Comparison of ENCODE assay signal across 16 mouse cellular contexts in the genomic region with DNA sequence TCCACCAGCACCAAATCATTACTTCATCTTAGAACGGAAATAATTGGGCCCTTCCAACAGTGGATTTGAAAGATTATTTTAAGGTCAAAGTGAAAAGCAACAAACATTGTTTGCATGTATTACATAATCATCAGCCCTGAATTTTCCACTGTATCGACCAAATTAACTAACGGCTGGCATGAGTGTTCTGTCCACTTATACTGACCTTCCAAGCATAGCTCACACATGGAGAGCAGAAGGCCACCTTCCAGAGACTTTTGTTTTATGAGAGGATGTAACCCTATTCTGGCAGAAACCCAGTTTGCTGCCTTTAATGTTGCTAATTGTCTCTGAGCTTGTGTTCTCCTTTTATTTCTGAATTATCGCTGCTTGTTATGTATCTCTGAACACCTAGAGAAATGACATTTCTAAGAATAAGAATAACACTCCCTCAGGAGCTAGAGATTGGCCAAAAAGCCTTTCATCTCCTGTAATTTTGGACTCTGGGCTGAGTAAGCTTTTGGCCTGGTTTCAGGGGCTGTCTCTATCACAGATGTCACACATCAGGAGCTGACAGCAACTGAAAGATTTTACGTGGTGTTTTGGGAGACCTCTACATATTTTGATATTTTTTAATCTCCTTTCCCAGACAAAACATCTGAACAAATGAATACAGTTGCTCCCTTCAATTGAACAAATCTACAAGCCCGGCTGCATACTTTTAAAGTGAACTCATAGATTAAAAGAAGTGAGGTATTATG. TPM values are rescaled to one million over a fixed set of nuclear protein-coding genes. Genes with fewer than 3 reads are reported as not detected.
A peak's percentile ranks its signal among the peaks of the same experiment; 100 is the strongest.
DNase-seq lines count a peak whose midpoint lies in the region; ATAC-seq and TF ChIP-seq lines count a peak whose summit lies in the region.
"Had no signal": no experiment of that assay in that cellular context is flagged by ENCODE, and none has a peak within 500 bp of the region (broad histone marks: within the 10 kb centered on the region; RNA-seq: fewer than 3 reads in every experiment).

No protein-coding gene starts in this region.

- H3K4me1 ChIP-seq in kidney, embryonic 14.5 days (ENCODE audit: control insufficient read depth, insufficient read depth, low read length): no peaks in the 10 kb centered on the region
- H3K4me1 ChIP-seq in heart, embryonic 15.5 days (replicated peaks): peaks cover 3% of the 10 kb centered on the region; the same call in 1 of the 2 replicates
- no peaks in the 10 kb centered on the region for H3K4me1 ChIP-seq in forebrain, postnatal 0 days (ENCODE audit: insufficient read depth)
- H3K4me1 ChIP-seq: embryonic facial prominence, embryonic 13.5 days; forebrain, embryonic 10.5 days had no signal

- H3K27ac ChIP-seq in kidney, embryonic 14.5 days (ENCODE audit: low read depth, low read length): no peak overlapping the region
- no peak overlapping the region for H3K27ac ChIP-seq in heart, embryonic 15.5 days
- H3K27ac ChIP-seq in forebrain, postnatal 0 days (ENCODE audit: low read depth, low read length): no peak overlapping the region
- H3K27ac ChIP-seq: embryonic facial prominence, embryonic 13.5 days; forebrain, embryonic 10.5 days had no signal

- no peak overlapping the region for H3K4me3 ChIP-seq in kidney, embryonic 14.5 days (ENCODE audit: low read length)
- no peak overlapping the region for H3K4me3 ChIP-seq in heart, embryonic 15.5 days
- H3K4me3 ChIP-seq in forebrain, postnatal 0 days (ENCODE audit: low read depth, low read length): no peak overlapping the region
- H3K4me3 ChIP-seq: embryonic facial prominence, embryonic 13.5 days; forebrain, embryonic 10.5 days; myocyte had no signal

- H3K9ac ChIP-seq in kidney, embryonic 14.5 days (ENCODE audit: low read depth, low read length): no peak overlapping the region
- H3K9ac ChIP-seq in heart, embryonic 15.5 days: no peak overlapping the region
- H3K9ac ChIP-seq in forebrain, postnatal 0 days: no peak overlapping the region
- H3K9ac ChIP-seq: embryonic facial prominence, embryonic 13.5 days had no signal

- no peak for TF ChIP-seq CTCF in forebrain, postnatal 0 days (IDR thresholded peaks at IDR 0.05; ENCODE audit: low read depth)

- H3K9me3 ChIP-seq in kidney, embryonic 14.5 days (ENCODE audit: control insufficient read depth, low read length): no peaks in the 10 kb centered on the region
- H3K9me3 ChIP-seq in heart, embryonic 15.5 days (replicated peaks): no peaks in the 10 kb centered on the region
- H3K9me3 ChIP-seq in forebrain, postnatal 0 days (ENCODE audit: low read length): no peaks in the 10 kb centered on the region
- H3K9me3 ChIP-seq: embryonic facial prominence, embryonic 13.5 days; forebrain, embryonic 10.5 days had no signal

- no peaks in the 10 kb centered on the region for H3K27me3 ChIP-seq in kidney, embryonic 14.5 days (ENCODE audit: control insufficient read depth, insufficient read depth, low read length)
- no peaks in the 10 kb centered on the region for H3K27me3 ChIP-seq in heart, embryonic 15.5 days
- no peaks in the 10 kb centered on the region for H3K27me3 ChIP-seq in forebrain, postnatal 0 days (ENCODE audit: insufficient read depth, low read length)
- H3K27me3 ChIP-seq: embryonic facial prominence, embryonic 13.5 days had no signal

- H3K36me3 ChIP-seq in kidney, embryonic 14.5 days (ENCODE audit: control insufficient read depth, insufficient read depth, low read length): no peaks in the 10 kb centered on the region
- H3K36me3 ChIP-seq in heart, embryonic 15.5 days: no peaks in the 10 kb centered on the region
- H3K36me3 ChIP-seq in forebrain, postnatal 0 days (ENCODE audit: insufficient read depth): no peaks in the 10 kb centered on the region
- H3K36me3 ChIP-seq: embryonic facial prominence, embryonic 13.5 days; forebrain, embryonic 10.5 days had no signal

- H3K4me2 ChIP-seq in kidney, embryonic 14.5 days (replicated peaks; ENCODE audit: low read depth, low read length): no peak overlapping the region
- no peak overlapping the region for H3K4me2 ChIP-seq in heart, embryonic 15.5 days
- no peak overlapping the region for H3K4me2 ChIP-seq in forebrain, postnatal 0 days (ENCODE audit: low read depth)
- H3K4me2 ChIP-seq: embryonic facial prominence, embryonic 13.5 days; midbrain, embryonic 11.5 days had no signal

- ATAC-seq in kidney, embryonic 14.5 days (ENCODE audit: low FRiP score, low TSS enrichment): no peak
- ATAC-seq in heart, embryonic 15.5 days (replicated peaks; ENCODE audit: insufficient number of reproducible peaks, insufficient read depth, low FRiP score, low read depth): peak; percentile 31
- ATAC-seq in forebrain, postnatal 0 days: no peak
- ATAC-seq: activated CD4-positive, CD25-positive, alpha-beta regulatory T cell, adult 4 months; inflammation-experienced regulatory T-cells, adult 6 months had no signal

- peak; percentile 16 to 21 for DNase-seq in cerebellum, postnatal 10 days
- no peak for DNase-seq in cerebellum, adult 11 months
- peak; percentile 20 for DNase-seq in kidney, postnatal 10 days
- DNase-seq in lung, postnatal 10 days: peak; percentile 65
- DNase-seq in forebrain, postnatal 0 days: no peak
- no peak for DNase-seq in thymus, postnatal 14 days
- DNase-seq: gastrocnemius, postnatal 36 days; thymus, postnatal 25 days had no signal

- WGBS in kidney, embryonic 14.5 days: 61% methylated on average over 6 of the region's 6 CpGs
- WGBS in heart, embryonic 15.5 days: 46% methylated on average over 6 of the region's 6 CpGs
- 63% methylated on average over 6 of the region's 6 CpGs for WGBS in forebrain, postnatal 0 days

RNA-seq across cellular contexts. Expression of a gene that starts 22.2 kb away (rescaled TPM):
- 0.69 and 1.2 TPM in 2 replicates for polyA plus RNA-seq in kidney, embryonic 14.5 days (2014; fragmentation: Nextera tagmentation; extraction: Ambion mirVana)
- polyA plus RNA-seq in heart, embryonic 15.5 days (2015; fragmentation: Nextera tagmentation; extraction: Ambion mirVana): 2.6 and 3.3 TPM in 2 replicates
- total RNA-seq in forebrain, postnatal 0 days (2014; rRNA removed): 12.2 and 19.9 TPM in 2 replicates
- polyA plus RNA-seq in forebrain, postnatal 0 days (2015; fragmentation: Nextera tagmentation; extraction: Ambion mirVana): 5.2 and 8.0 TPM in 2 replicates

Comparison
In these comparisons a context has a peak if more than half of its experiments do, and no peak if none do; other contexts are left out.
1. DNase-seq: peak in cerebellum, postnatal 10 days (2 of 2), kidney, postnatal 10 days (single experiment) and lung, postnatal 10 days (single experiment); none in cerebellum, adult 11 months (single experiment), forebrain, postnatal 0 days (single experiment) and thymus, postnatal 14 days (single experiment).